Mouse (Mus musculus) lung, postnatal 4 days (tissue): ENCODE data around the gene Zscan22.
"Not testable (repeated sequence)": the region's sequence is repeated elsewhere in the genome, so short reads cannot be mapped to it uniquely, and the experiment has no call there.

Experiments
- DNase-seq, 2 experiments: peaks; one replicate each; pipeline ENCODE4 v3.0.0; 2021

The Zscan22 gene

DNA sequence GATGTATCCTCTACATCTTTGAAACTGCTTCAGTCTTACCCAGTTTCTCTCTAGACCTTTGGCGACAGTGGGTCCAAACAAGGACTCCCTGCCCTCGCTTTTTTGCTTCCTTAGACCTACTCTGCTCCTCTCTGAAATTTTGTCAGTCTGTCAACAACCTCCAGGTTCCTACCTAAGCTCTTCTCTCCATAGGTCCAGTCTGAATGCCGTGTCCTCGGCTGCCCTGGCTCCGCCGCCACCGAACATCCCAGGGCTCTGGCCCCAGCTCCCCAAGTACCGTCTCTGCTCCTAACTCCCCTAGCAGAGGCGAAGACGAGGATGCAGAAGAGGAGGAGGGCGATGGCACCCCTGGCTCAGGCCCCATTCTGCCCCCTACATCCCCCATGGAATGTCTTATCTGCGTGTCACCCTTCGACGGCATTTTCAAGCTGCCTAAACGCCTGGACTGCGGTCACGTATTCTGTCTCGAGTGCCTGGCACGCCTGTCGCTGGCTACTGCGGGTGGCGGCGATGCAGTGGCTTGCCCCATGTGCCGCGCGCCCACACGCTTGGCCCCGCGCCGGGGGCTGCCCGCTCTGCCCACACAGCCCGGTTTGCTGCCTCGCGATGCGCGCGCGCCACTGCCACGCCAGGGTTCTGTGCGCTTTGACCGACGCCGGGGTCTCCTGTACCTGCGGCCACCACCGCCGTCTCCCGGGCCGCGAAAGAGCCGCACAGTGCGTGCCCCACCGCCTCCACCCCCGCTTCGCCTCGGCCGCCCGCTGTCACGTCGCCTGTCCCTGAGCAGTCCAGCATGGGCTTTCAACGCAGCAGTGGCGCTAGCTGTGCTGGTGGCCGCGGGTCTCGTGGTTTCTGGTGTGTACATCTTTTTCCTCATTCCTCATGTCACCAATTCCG, 30.3 kb downstream of the Zscan22 start:
- peak; percentile 38 to 58 for DNase-seq

DNA sequence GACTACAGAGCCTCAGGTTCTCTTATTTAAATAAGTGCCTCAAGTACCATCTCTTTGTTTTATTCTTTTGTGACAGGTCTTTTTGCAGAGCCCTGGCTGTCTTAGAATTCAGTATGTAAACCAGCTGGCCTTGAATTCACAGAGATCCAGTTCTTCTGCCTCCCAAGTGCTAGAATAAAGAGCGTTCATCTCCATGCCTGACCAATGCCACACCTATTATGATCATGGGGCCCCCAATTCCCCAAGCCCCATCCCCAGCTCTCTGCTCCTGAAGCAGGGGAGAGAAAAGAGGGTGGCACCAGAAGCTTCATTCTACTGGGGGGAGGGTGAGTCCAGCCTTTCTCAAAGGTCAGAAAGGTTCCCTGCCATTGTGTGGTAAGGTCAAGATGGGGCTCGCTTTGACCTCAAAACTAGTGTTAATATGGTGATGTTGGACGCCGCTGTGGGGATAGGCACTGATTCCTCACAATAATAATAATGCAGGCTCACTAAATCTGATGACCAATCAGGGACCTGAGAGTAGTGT, 36.1 kb downstream of the Zscan22 start:
- no peak for DNase-seq

DNA sequence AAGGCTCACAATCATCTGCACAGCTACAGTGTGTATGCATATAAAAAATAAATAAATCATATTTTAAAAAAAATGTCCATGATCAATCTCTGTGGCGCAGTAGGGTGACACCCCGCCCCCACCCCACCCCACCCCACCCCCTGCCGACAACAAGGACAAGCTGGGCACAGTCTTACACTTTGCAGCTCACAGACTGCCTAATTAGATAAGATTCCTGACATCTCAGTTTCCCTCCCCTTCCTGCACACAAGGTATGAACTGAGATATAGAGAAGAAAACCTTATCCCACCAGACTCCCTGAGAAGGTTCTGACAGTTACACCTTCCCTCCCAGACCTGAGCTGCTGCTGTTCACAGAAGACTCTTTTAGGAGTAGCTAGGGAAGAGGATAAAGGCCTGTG, 37.2 kb downstream of the Zscan22 start:
- DNase-seq: no peak

DNA sequence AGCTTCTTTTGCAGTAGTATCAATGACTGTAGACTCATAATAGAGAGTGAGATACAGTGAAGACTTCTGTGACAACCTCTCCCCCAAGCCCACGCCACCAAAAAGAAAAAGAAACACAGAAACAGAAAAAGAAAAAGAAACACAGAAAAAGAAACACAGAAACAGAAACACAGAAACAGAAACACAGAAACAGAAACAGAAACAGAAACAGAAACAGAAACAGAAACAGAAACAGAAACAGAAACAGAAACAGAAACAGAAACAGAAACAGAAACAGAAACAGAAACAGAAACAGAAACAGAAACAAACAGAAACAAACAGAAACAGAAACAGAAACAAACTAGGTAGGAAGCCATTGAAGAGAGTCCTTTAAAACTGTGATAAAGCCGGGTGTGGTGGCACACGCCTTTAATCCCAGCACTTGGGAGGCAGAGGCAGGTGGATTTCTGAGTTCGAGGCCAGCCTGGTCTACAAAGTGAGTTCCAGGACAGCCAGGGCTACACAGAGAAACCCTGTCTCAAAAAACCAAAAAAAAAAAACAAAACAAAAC, 39.7 kb downstream of the Zscan22 start:
- DNase-seq: not testable (repeated sequence)

DNA sequence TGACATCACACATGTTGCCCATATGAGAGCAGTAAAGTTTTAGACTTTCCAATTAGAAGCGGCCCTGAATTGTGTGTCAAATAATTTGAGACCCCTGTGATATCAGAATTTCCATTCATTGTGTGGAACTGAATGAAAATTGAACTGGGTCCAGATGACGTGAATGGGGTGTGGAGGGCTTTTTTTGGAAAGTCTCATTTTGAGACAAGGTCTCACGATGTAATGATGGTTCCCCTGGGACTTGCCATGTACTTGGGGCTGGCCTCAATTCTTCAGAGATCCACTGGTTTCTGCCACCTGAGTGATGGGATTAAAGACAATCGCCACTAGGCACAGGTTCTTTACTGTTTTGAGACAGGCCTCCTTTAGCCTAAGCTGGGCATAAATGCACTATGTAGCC, 43.0 kb downstream of the Zscan22 start:
- DNase-seq: no peak

DNA sequence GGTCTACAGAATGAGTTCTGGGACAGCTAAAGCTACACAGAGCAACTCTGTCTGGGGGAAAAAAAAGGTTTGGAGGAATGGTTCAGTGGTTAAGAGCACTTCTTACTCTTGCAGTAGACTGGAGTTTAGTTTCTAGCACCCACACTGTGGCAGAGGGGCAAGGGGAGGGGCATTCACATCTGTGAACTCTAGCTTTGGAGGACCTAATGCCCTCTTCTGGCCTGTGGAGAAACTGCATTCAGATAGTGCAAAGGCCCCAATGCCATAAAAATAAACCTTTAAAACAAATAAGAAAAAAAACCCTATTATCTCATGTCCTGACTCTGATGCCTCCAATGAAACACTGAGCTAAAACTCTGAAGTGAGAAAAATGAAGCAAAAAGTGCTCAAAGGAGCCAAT, 45.9 kb downstream of the Zscan22 start:
- DNase-seq: peak in 1 of 2 experiments; percentile 36

DNA sequence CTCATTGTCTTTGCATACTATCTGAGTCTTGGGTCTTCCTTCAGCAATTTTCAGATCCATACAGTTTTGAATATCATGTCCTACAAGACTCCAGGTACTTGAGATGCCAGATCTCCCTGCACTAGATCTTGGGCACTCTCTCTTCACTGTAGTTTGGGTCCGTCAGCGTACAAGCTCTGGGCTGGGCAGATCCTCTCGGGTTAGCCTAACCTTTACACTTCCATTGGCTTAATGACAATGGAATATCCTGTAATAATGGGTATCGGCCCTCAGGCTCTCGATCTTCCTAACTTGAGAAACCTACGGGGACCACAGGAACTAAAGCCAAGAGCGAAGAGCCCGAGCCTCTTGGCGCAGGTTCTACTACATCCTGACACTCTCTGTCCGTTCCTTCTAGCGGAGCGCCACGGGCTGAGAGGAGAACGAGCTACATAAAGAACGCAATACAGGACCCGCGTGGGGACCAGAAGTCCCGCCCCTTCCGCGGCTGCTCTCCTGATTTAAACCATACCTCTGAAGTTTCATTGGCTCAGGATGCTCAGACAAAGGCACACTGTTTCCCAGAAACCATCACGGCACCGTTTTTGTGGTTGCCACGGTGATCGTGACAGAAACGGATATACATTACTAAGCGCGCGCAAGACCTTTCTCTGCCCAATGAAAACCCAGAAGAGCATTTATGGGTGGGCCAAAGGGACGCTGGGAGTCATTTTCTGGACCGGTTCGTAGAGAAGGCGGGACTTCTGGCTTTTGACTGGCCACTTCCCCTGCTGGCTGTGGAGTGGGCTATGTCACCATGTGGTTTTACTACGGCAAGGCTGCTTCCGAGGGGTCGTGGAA, 51.6 kb downstream of the Zscan22 start:
- peak; percentile 95 to 96 for DNase-seq

DNA sequence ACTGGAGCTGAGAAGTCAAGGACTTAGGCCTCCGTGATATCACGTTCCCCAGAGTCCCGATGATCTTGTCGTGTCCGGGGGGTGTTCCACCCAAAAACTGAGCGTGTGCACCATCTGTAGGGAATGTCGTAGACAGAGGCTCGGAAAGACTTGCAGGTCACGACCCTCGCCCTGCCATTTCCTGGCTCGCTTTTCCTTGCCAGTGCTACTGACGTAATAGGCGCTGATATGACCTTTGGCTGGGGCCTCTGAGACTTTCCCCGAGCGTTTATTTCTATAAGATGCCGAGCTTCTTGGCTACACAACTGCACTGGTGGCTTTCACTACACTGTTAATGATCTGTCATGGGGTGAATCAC, 52.2 kb downstream of the Zscan22 start:
- no peak for DNase-seq

DNA sequence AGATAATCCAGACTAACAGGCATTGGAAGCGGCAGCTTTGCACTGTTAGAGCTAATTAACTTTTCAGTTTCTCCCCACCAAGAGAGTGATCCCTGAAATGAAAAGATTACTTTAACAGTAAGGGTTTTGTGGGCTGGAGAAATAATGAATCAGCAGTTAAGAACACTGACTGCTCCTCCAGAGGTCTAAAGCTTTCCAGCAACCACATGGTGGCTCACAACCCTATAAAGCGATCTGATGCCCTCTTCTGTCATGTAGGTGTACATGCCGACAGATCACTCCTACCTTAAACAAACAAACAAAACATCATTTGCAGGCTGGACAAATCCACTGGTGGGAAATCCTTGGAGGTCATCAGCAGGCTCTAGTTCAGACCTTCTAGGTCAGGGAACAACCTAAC, 57.3 kb downstream of the Zscan22 start:
- no peak for DNase-seq

DNA sequence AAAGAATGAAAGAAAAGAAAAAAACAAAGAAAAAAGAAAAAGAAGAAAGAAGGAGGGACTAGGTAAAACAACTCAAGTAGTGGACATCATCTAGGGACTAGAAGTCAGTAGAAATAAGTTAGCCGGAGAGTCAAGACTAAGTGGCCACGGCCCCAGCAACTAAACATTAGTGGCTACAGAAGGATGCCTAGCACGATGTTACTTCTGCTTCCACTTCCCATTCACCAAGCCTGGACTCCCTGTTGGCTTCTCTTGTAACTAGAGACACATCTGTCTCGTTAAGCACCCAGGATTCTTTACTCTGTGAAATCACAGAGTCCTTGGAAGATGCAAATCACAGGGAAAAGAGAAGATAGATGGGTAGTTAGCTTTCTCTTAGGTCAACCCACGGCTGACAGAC, 59.9 kb downstream of the Zscan22 start:
- DNase-seq: no peak
